Mouse (Mus musculus): ENCODE results near the gene Rnaset2b. TPM values are rescaled to one million over a fixed set of nuclear protein-coding genes. Genes with fewer than 3 reads are reported as not detected.
"Not testable (repeated sequence)": the region's sequence is repeated elsewhere in the genome, so short reads cannot be mapped to it uniquely, and the experiment has no call there.

Gene Rnaset2b
- polyA plus RNA-seq, 1 experiment from 2014 or later, result 138 TPM

- H3K4me2 ChIP-seq (ENCODE audit: low read length); H3K4me1 ChIP-seq (ENCODE audit: control insufficient read depth, insufficient read depth, low read depth, low read length); H3K36me3 ChIP-seq (ENCODE audit: control insufficient read depth, insufficient read depth, low read length); H3K27me3 ChIP-seq (replicated peaks; ENCODE audit: control insufficient read depth, insufficient read depth, low read length); H3K9ac ChIP-seq (ENCODE audit: low read depth, low read length); H3K4me3 ChIP-seq (ENCODE audit: low read length); H3K27ac ChIP-seq (ENCODE audit: low read depth, low read length); ATAC-seq; H3K9me3 ChIP-seq (ENCODE audit: control insufficient read depth, low read length): not testable (repeated sequence)
- 63% methylated on average over 2 of the region's 4 CpGs for WGBS
These were observed 35.2 kb downstream of the Rnaset2b start for GRCm38 (mm10) chr17:7005646-7006045.

GRCm38 (mm10) chr17:7008885-7009284 is 38.5 kb downstream of the Rnaset2b start:
- not testable (repeated sequence) for H3K4me2 ChIP-seq (ENCODE audit: low read length); H3K36me3 ChIP-seq (ENCODE audit: control insufficient read depth, insufficient read depth, low read length); H3K4me1 ChIP-seq (ENCODE audit: control insufficient read depth, insufficient read depth, low read depth, low read length); H3K9me3 ChIP-seq (ENCODE audit: control insufficient read depth, low read length); ATAC-seq; H3K4me3 ChIP-seq (ENCODE audit: low read length); H3K27me3 ChIP-seq (replicated peaks; ENCODE audit: control insufficient read depth, insufficient read depth, low read length); H3K27ac ChIP-seq (ENCODE audit: low read depth, low read length); H3K9ac ChIP-seq (ENCODE audit: low read depth, low read length)

DNA sequence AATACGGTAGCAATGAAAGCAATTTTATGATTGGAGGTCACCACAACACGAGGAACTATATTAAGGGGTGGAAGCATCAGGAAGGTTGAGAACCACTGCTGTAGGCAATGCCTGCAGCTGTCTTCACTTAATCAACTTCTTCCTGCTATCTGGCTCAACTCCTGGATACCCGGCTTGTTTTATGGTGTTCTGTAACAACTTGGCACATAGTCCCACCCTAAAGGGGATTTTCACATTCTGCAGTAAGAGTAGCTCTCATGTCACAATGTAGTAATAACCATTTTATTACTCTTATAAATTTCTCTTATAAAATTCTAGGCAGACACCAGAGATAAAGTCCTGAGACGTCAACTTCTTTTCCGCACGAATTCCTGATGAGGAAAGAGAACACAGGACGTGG is 39.0 kb downstream of the Rnaset2b start:
- not testable (repeated sequence) for H3K4me3 ChIP-seq (ENCODE audit: low read length); H3K4me2 ChIP-seq (ENCODE audit: low read length); ATAC-seq; H3K27me3 ChIP-seq (replicated peaks; ENCODE audit: control insufficient read depth, insufficient read depth, low read length); H3K36me3 ChIP-seq (ENCODE audit: control insufficient read depth, insufficient read depth, low read length); H3K4me1 ChIP-seq (ENCODE audit: control insufficient read depth, insufficient read depth, low read depth, low read length); H3K27ac ChIP-seq (ENCODE audit: low read depth, low read length); H3K9ac ChIP-seq (ENCODE audit: low read depth, low read length); H3K9me3 ChIP-seq (ENCODE audit: control insufficient read depth, low read length)
- no CpG with 5 or more reads among the region's 7 CpGs for WGBS

- not testable (repeated sequence) for H3K27ac ChIP-seq (ENCODE audit: low read depth, low read length); H3K36me3 ChIP-seq (ENCODE audit: control insufficient read depth, insufficient read depth, low read length); H3K9me3 ChIP-seq (ENCODE audit: control insufficient read depth, low read length); H3K9ac ChIP-seq (ENCODE audit: low read depth, low read length); H3K4me3 ChIP-seq (ENCODE audit: low read length); H3K4me2 ChIP-seq (ENCODE audit: low read length); H3K4me1 ChIP-seq (ENCODE audit: control insufficient read depth, insufficient read depth, low read depth, low read length); ATAC-seq; H3K27me3 ChIP-seq (replicated peaks; ENCODE audit: control insufficient read depth, insufficient read depth, low read length)
- WGBS, result 74% methylated on average over 4 of the region's 9 CpGs
These were observed 39.5 kb downstream of the Rnaset2b start for GRCm38 (mm10) chr17:7009901-7010300.

- no CpG with 5 or more reads among the region's 1 CpGs for WGBS
- ATAC-seq; H3K27ac ChIP-seq (ENCODE audit: low read depth, low read length); H3K4me1 ChIP-seq (ENCODE audit: control insufficient read depth, insufficient read depth, low read depth, low read length); H3K9ac ChIP-seq (ENCODE audit: low read depth, low read length); H3K9me3 ChIP-seq (ENCODE audit: control insufficient read depth, low read length); H3K4me2 ChIP-seq (ENCODE audit: low read length); H3K27me3 ChIP-seq (replicated peaks; ENCODE audit: control insufficient read depth, insufficient read depth, low read length); H3K4me3 ChIP-seq (ENCODE audit: low read length); H3K36me3 ChIP-seq (ENCODE audit: control insufficient read depth, insufficient read depth, low read length): not testable (repeated sequence)
These were observed 43.8 kb downstream of the Rnaset2b start for GRCm38 (mm10) chr17:7014190-7014589.

DNA sequence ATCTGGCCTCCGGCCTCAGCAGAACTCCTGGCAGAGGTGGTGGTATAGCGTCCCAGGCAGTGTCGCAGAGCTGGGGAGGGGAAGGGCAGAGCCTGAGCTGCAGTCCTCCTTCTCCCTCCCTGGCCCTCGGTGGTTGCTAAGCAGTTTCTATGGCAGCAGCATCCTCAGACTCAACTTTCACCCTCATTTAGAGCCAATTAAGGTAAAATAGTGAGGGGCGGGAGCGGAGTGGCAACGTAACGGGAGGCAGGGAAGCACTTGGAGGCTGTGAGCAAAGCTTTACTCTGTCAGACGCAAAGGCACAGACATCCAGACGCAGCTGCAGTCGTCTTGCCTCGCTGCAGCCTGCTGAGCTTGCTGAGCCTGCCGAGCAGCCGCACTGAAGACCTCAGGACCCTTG is 54.8 kb downstream of the Rnaset2b start, which contains the start of gene Gm1604a:
TSS of gene Gm1604a (plus strand) at position 312 of the 400 bp plus-strand sequence.
- H3K36me3 ChIP-seq (ENCODE audit: control insufficient read depth, insufficient read depth, low read length); H3K9me3 ChIP-seq (ENCODE audit: control insufficient read depth, low read length); H3K27me3 ChIP-seq (replicated peaks; ENCODE audit: control insufficient read depth, insufficient read depth, low read length); H3K4me1 ChIP-seq (ENCODE audit: control insufficient read depth, insufficient read depth, low read depth, low read length); H3K4me2 ChIP-seq (ENCODE audit: low read length); H3K9ac ChIP-seq (ENCODE audit: low read depth, low read length); H3K4me3 ChIP-seq (ENCODE audit: low read length); H3K27ac ChIP-seq (ENCODE audit: low read depth, low read length): not testable (repeated sequence)
- peak; percentile 86 for ATAC-seq
- 0% methylated on average over 6 of the region's 14 CpGs for WGBS

DNA sequence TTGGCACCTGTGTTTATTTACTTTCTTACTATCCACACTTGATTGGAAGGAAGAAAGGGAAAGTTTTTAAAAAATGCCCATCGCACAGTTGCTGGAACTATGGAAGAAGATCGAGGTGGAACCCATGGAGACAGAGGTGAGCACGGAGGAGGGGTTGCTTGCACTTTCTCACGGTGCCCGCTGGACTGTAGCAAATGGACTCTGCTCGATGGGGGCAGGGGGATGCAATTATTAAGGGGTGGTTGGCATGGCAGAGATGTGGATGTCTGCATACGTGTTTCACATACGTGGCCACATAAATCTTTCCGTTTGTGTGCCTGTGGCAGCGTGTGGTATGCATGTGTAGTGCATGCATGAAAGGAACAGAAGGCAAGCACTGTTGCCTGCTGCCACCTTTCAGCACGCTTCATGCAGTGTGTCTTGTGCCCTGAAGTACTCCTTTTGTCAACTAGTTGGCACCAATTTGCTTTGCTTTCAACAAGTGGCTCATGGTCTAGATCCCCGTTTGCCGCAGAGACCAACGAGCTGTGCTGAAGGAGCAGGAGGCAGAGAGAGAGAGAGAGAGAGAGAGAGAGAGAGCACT is 55.4 kb downstream of the Rnaset2b start:
- 15% methylated on average over 3 of the region's 14 CpGs for WGBS
- not testable (repeated sequence) for H3K27ac ChIP-seq (ENCODE audit: low read depth, low read length); H3K4me1 ChIP-seq (ENCODE audit: control insufficient read depth, insufficient read depth, low read depth, low read length); H3K36me3 ChIP-seq (ENCODE audit: control insufficient read depth, insufficient read depth, low read length); H3K9ac ChIP-seq (ENCODE audit: low read depth, low read length); H3K9me3 ChIP-seq (ENCODE audit: control insufficient read depth, low read length); H3K4me2 ChIP-seq (ENCODE audit: low read length); H3K4me3 ChIP-seq (ENCODE audit: low read length); H3K27me3 ChIP-seq (replicated peaks; ENCODE audit: control insufficient read depth, insufficient read depth, low read length)
- ATAC-seq, result peak; percentile 50

GRCm38 (mm10) chr17:7030204-7030603 is 59.8 kb downstream of the Rnaset2b start:
- H3K9me3 ChIP-seq (ENCODE audit: control insufficient read depth, low read length); H3K4me2 ChIP-seq (ENCODE audit: low read length); ATAC-seq; H3K4me3 ChIP-seq (ENCODE audit: low read length); H3K4me1 ChIP-seq (ENCODE audit: control insufficient read depth, insufficient read depth, low read depth, low read length); H3K27ac ChIP-seq (ENCODE audit: low read depth, low read length); H3K9ac ChIP-seq (ENCODE audit: low read depth, low read length); H3K36me3 ChIP-seq (ENCODE audit: control insufficient read depth, insufficient read depth, low read length); H3K27me3 ChIP-seq (replicated peaks; ENCODE audit: control insufficient read depth, insufficient read depth, low read length): not testable (repeated sequence)
- WGBS, result 77% methylated on average over 5 of the region's 7 CpGs

- not testable (repeated sequence) for H3K9me3 ChIP-seq (ENCODE audit: control insufficient read depth, low read length); H3K4me1 ChIP-seq (ENCODE audit: control insufficient read depth, insufficient read depth, low read depth, low read length); H3K36me3 ChIP-seq (ENCODE audit: control insufficient read depth, insufficient read depth, low read length); H3K4me3 ChIP-seq (ENCODE audit: low read length); H3K27ac ChIP-seq (ENCODE audit: low read depth, low read length); H3K27me3 ChIP-seq (replicated peaks; ENCODE audit: control insufficient read depth, insufficient read depth, low read length); H3K4me2 ChIP-seq (ENCODE audit: low read length); H3K9ac ChIP-seq (ENCODE audit: low read depth, low read length); ATAC-seq
- 42% methylated on average over 3 of the region's 6 CpGs for WGBS
These were observed 60.3 kb downstream of the Rnaset2b start for GRCm38 (mm10) chr17:7030622-7031174.

Measured in hindbrain, embryonic 16.5 days (tissue).